Mouse (Mus musculus) mammary gland, adult 2 months (tissue): Measurements from ENCODE around the gene C2cd4c. TPM values are rescaled to one million over a fixed set of nuclear protein-coding genes. Genes with fewer than 3 reads are reported as not detected.

Experiments used
- polyA plus RNA-seq: library from polyadenylated mRNA; depleted of rRNA; stranded (reverse); fragments of >200 nt; gene quantifications from 2 replicates; pipeline ENCODE4 v1.2.3, GENCODE M21; 2012; ENCODE audit warnings: low replicate concordance; rRNA removed

C2cd4c gene
- polyA plus RNA-seq, result 0.19 and 0.26 TPM in 2 replicates

DNA sequence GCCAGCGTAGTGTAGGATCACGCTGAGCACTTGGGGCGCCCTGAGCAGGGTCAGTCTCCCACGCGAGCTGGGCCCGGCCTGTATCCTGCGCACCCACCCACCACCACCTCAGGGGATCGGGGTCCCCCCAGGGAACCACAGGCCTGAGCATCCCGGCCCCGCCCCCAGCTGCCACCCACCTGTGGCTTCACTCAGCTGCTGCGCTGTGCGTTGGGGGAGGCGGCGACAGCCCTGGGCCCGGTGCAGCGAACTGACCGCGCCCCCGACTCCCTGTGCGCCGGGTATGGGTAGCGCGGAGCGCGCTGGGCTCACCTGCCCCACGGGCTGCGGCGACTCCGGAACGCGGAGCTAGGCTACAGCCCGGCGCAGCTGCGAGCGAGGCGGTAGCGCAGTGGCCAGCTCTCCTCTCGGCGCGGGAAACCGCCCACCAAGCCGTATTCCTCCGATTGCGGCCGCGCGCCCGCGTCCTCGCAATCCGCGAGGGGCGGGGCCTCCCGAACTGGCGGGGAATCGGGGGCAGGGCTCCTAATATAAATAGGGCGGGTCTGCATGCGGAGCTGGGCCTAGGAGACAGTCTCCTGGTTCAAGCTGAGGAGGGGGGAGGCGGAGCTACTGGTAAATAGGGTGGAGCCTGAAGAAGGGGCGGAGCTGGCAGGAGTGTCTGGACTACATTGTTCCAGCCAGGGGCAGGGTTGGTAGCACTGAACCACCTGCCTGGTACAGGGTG is at the start of gene C2cd4c:
TSS of gene C2cd4c (minus strand) at position 448 of the 727 bp plus-strand sequence.

DNA sequence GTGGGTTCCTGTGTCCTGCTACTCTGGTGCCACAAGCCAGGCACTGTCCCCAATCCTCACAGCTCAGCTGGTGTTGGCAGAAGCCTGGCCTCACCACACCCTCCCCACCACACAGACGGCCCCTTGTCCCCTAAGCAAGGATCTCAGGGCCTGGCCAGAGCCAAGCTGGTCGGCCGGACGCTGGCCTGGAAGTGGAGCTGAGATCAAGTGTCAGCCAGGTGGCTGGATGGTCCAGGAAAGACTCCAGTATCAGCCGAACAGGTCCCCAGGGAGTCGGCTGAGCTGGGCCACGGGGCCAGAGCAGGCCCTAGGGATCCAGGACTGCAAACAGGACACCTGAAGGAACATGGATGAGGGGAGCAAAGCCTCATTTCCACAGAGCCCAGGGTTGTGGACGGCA is 31.9 kb upstream of the C2cd4c start, which contains the start of gene Odf3l2:
TSS of gene Odf3l2 (minus strand) at position 28 of the 400 bp plus-strand sequence.

DNA sequence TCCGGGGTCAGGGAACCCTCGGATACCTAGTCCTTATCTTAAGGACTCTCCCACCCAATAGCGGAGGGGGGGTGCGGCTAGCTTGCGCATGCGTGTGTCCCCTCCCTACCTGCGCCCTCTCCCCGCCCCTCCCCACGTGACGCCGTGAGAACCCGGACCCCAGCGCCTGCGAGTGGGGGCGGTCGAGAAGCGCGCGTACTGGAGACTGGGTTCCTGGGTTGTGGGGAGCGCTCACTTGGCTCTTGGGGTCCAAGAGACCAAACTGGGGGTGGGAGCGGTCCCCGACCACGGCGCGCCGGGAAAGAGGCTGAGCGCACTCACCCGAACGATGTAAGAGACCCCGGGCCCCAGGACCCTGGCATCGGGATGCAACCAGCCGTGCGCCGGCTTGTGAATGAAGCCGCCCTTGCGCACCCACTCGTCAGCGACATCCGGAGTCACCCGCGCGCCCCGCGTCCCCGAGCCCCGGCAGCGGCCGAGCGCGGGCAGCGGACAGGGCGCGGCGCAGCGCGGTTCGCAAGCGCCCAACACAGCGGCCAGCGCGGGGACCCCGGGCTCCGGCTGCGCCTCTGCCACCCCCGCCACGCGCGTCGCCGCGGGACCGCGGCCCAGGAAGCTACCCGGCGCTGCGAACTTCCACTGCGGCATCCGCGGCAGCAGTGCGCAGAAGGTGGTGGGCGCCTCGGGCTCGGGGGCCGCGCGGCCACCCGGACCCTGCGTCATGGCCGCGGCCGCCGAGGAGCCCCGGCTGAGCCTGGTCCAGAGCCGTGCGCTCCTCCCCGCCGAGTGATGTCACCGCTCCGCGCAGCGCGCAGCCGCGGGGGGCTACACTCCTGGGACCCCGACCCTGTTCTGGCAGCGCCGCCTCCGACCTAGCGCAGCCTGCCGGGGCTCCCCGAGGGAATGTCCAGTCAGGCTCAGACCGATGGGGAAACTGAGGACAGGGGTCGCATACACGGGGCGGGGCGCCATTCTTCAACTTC is 23.6 kb upstream of the C2cd4c start, which contains the start of gene Shc2:
TSS of gene Shc2 (minus strand) at position 791 of the 983 bp plus-strand sequence.

DNA sequence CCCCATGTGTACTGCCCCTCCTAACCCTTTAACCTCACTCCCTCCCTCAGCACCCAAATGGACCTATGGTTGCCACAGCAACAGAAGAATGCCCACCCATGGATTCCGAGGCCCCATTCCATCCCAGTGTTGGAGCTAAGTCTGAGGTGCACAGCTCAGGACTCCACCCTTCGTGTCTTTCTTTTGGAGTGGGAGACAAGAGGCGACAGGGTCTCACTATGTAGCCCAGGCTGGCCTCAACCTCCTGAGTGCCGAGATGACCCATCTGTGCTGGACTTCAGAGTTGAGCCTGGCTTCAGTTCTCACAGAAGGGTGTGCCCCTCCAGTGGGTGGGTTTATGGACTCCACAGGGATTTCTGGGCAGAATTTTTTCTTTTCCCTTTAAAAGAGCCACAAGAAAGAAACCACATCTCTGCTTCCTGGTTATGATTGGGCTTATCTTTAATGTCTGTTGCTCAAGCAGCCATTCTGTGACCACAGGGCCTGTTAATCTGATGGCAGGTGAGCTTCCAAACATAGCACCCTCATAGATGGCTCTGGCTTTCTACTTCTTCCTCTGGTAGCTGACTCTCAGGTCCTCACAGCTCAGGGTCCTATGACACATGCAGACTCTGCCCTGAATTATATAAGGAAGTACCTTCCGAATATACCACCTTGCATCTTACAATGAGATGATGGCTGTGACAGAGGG is 26.6 kb downstream of the C2cd4c start, which contains the start of gene Theg:
TSS of gene Theg (minus strand) at position 271 of the 691 bp plus-strand sequence.

Other genes starting within 250 kb of the C2cd4c start
- not detected in 2 replicates for gene Vmn2r83, start 145.3 kb downstream of the C2cd4c start, polyA plus RNA-seq
- gene Plpp2, start 80.2 kb downstream of the C2cd4c start, polyA plus RNA-seq, result 27.4 and 36.8 TPM in 2 replicates
- 102 and 125 TPM in 2 replicates for gene Mier2, start 58.8 kb downstream of the C2cd4c start, polyA plus RNA-seq
- gene Theg, start 26.7 kb downstream of the C2cd4c start, polyA plus RNA-seq, result 0.24 TPM in 1 of 2 replicates, not detected in the other
- gene Shc2, start 23.9 kb upstream of the C2cd4c start, polyA plus RNA-seq, result 12.4 and 17.4 TPM in 2 replicates
- 2.3 TPM in 1 of 2 replicates, not detected in the other for gene Odf3l2, start 31.7 kb upstream of the C2cd4c start, polyA plus RNA-seq
- gene Madcam1, start 50.5 kb upstream of the C2cd4c start, polyA plus RNA-seq, result 3.9 and 8.7 TPM in 2 replicates
- gene Tpgs1, start 55.3 kb upstream of the C2cd4c start, polyA plus RNA-seq, result 46.9 and 119 TPM in 2 replicates
- gene Cdc34, start 68.2 kb upstream of the C2cd4c start, polyA plus RNA-seq, result 265 and 337 TPM in 2 replicates
- 1.1 and 1.3 TPM in 2 replicates for gene Gzmm, start 75.0 kb upstream of the C2cd4c start, polyA plus RNA-seq
- 489 and 512 TPM in 2 replicates for gene Bsg, start 90.5 kb upstream of the C2cd4c start, polyA plus RNA-seq
- 1.9 and 6.1 TPM in 2 replicates for gene Hcn2, start 102.6 kb upstream of the C2cd4c start, polyA plus RNA-seq
- 53.1 and 71.6 TPM in 2 replicates for gene Polrmt, start 132.6 kb upstream of the C2cd4c start, polyA plus RNA-seq
- gene Fgf22, start 141.1 kb upstream of the C2cd4c start, polyA plus RNA-seq, result 0.19 TPM in 1 of 2 replicates, not detected in the other
- gene Rnf126, start 152.9 kb upstream of the C2cd4c start, polyA plus RNA-seq, result 91.7 and 212 TPM in 2 replicates
- 19.5 and 24.6 TPM in 2 replicates for gene Fstl3, start 163.2 kb upstream of the C2cd4c start, polyA plus RNA-seq
- gene Prss57, start 176.9 kb upstream of the C2cd4c start, polyA plus RNA-seq, result 0.26 and 0.27 TPM in 2 replicates
- gene Palm, start 179.5 kb upstream of the C2cd4c start, polyA plus RNA-seq, result 49.2 and 87.4 TPM in 2 replicates
- 1.3 TPM in 2 replicates for gene Misp, start 207.0 kb upstream of the C2cd4c start, polyA plus RNA-seq
- gene Ptbp1, start 240.4 kb upstream of the C2cd4c start, polyA plus RNA-seq, result 163 and 219 TPM in 2 replicates